Comparison of ENCODE assay signal across 23 mouse cellular contexts in the genomic region with DNA sequence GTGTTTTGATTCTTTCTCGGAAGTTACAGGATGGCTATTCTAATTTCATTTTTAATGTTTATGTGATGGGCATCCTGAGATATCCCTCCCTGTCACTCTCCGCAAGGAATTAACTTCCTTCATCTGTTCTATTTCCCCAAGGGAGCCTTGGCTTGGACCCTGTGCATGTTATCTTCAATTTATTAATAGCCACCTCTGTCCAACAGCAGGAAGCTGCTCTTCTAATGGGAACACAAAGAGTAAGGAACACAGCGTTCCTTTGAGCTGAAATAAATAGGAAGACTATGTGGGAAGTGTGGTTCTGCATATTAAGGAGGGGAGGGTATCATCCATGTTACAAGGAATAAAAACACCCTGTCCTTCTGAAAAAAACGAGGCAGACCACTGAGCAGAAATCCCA.
"Had no signal": no experiment of that assay in that cellular context is flagged by ENCODE, and none has a peak within 500 bp of the region (broad histone marks: within the 10 kb centered on the region; RNA-seq: fewer than 3 reads in every experiment).

No protein-coding gene starts in this region.

- H3K36me3 ChIP-seq: limb, embryonic 10.5 days; limb, embryonic 13.5 days; liver, embryonic 12.5 days; liver, embryonic 15.5 days; lung, embryonic 15.5 days; midbrain, embryonic 12.5 days; midbrain, embryonic 15.5 days; neural tube, embryonic 12.5 days; neural tube, embryonic 15.5 days had no signal

- H3K27ac ChIP-seq: kidney, postnatal 0 days; layer of hippocampus, adult 2 months; limb, embryonic 10.5 days; limb, embryonic 13.5 days; liver, embryonic 12.5 days; liver, embryonic 15.5 days; lung, embryonic 15.5 days; macrophage; midbrain, embryonic 12.5 days; midbrain, embryonic 15.5 days; neural tube, embryonic 12.5 days; neural tube, embryonic 15.5 days; stomach, postnatal 0 days had no signal

- DNase-seq: kidney, postnatal 25 days; layer of hippocampus, adult 9-11 months; liver; lung, adult 18-20 months; lung, postnatal 14 days; right cerebral cortex, adult 18-20 months; right cerebral cortex, postnatal 14 days; right cerebral cortex, postnatal 4 days; thymus, adult 18-20 months; thymus, postnatal 36 days had no signal

- H3K27me3 ChIP-seq: limb, embryonic 13.5 days; liver, embryonic 12.5 days; liver, embryonic 15.5 days; lung, embryonic 15.5 days; midbrain, embryonic 12.5 days; midbrain, embryonic 15.5 days; neural tube, embryonic 12.5 days; neural tube, embryonic 15.5 days had no signal

- H3K4me3 ChIP-seq: layer of hippocampus, adult 2 months; limb, embryonic 10.5 days; limb, embryonic 13.5 days; liver, embryonic 12.5 days; liver, embryonic 15.5 days; lung, embryonic 15.5 days; midbrain, embryonic 12.5 days; midbrain, embryonic 15.5 days; neural tube, embryonic 12.5 days; neural tube, embryonic 15.5 days had no signal

- H3K9me3 ChIP-seq: limb, embryonic 10.5 days; limb, embryonic 13.5 days; liver, embryonic 12.5 days; liver, embryonic 15.5 days; lung, embryonic 15.5 days; midbrain, embryonic 12.5 days; midbrain, embryonic 15.5 days; neural tube, embryonic 12.5 days; neural tube, embryonic 15.5 days had no signal

- H3K4me1 ChIP-seq: limb, embryonic 10.5 days; liver, embryonic 12.5 days; liver, embryonic 15.5 days; lung, embryonic 15.5 days; midbrain, embryonic 12.5 days; midbrain, embryonic 15.5 days; neural tube, embryonic 12.5 days; neural tube, embryonic 15.5 days had no signal

- H3K4me2 ChIP-seq: limb, embryonic 13.5 days; liver, embryonic 12.5 days; liver, embryonic 15.5 days; lung, embryonic 15.5 days; midbrain, embryonic 12.5 days; midbrain, embryonic 15.5 days; neural tube, embryonic 12.5 days; neural tube, embryonic 15.5 days had no signal

- ATAC-seq: liver, embryonic 12.5 days; midbrain, embryonic 15.5 days had no signal

- H3K9ac ChIP-seq: limb, embryonic 13.5 days; liver, embryonic 12.5 days; liver, embryonic 15.5 days; lung, embryonic 15.5 days; midbrain, embryonic 12.5 days; midbrain, embryonic 15.5 days; neural tube, embryonic 12.5 days; neural tube, embryonic 15.5 days had no signal
